10 mouse cellular contexts compared by ENCODE assay signal in genomic region chr10:120647323-120647722, GRCm38 (mm10).
A peak's percentile ranks its signal among the peaks of the same experiment; 100 is the strongest.
DNase-seq lines count a peak whose midpoint lies in the region; ATAC-seq and TF ChIP-seq lines count a peak whose summit lies in the region.
"Had no signal": no experiment of that assay in that cellular context is flagged by ENCODE, and none has a peak within 500 bp of the region (broad histone marks: within the 10 kb centered on the region; RNA-seq: fewer than 3 reads in every experiment).

No protein-coding gene starts in this region.

- no peak for ATAC-seq in heart, postnatal 0 days (ENCODE audit: insufficient read depth, low read depth)
- ATAC-seq in intestine, embryonic 14.5 days (replicated peaks; ENCODE audit: low FRiP score, low TSS enrichment, low read depth), result no peak
- no peak for ATAC-seq in midbrain, postnatal 0 days (ENCODE audit: low FRiP score)

- no peak for TF ChIP-seq POLR2A in cerebellum, adult 2 months (IDR thresholded peaks at IDR 0.05; ENCODE audit: borderline replicate concordance, insufficient read depth, low read length)

- peak overlapping the region; percentile 42; the same call in 1 of the 2 replicates for H3K4me2 ChIP-seq in heart, postnatal 0 days (ENCODE audit: low read depth, low read length)
- H3K4me2 ChIP-seq in intestine, embryonic 14.5 days (ENCODE audit: low read length), result peak overlapping the region; percentile 42
- peak overlapping the region; percentile 36 for H3K4me2 ChIP-seq in midbrain, postnatal 0 days (ENCODE audit: low read depth, low read length, poor library complexity, severe bottlenecking)

- no peak overlapping the region for H3K27ac ChIP-seq in heart, postnatal 0 days (ENCODE audit: low read depth)
- peak overlapping the region; percentile 79 for H3K27ac ChIP-seq in forebrain, embryonic 10.5 days
- peak overlapping the region; percentile 79 for H3K27ac ChIP-seq in intestine, embryonic 14.5 days (ENCODE audit: low read depth)
- no peak overlapping the region for H3K27ac ChIP-seq in midbrain, postnatal 0 days (ENCODE audit: low read depth, low read length)
- H3K27ac ChIP-seq in cerebellum, adult 2 months (ENCODE audit: insufficient read depth, low read length), result no peak overlapping the region

- TF ChIP-seq EP300 in heart, postnatal 0 days (IDR thresholded peaks at IDR 0.05; ENCODE audit: low read depth), result no peak

- H3K9me3 ChIP-seq in heart, postnatal 0 days (replicated peaks; ENCODE audit: control insufficient read depth, low read length), result peaks cover 3% of the 10 kb centered on the region; the same call in 1 of the 2 replicates
- H3K9me3 ChIP-seq in forebrain, embryonic 10.5 days, result 0 out of 2 replicates have a peak, but pooled peaks cover 5% of the 10 kb centered on the region
- H3K9me3 ChIP-seq in intestine, embryonic 14.5 days (ENCODE audit: control insufficient read depth, low read length), result peaks cover 6% of the 10 kb centered on the region; the same call in 1 of the 2 replicates
- H3K9me3 ChIP-seq in midbrain, postnatal 0 days (ENCODE audit: low read length), result no peaks in the 10 kb centered on the region

- no peaks in the 10 kb centered on the region for H3K36me3 ChIP-seq in heart, postnatal 0 days (replicated peaks; ENCODE audit: control insufficient read depth, insufficient read depth, low read length)
- no peaks in the 10 kb centered on the region for H3K36me3 ChIP-seq in forebrain, embryonic 10.5 days (replicated peaks)
- H3K36me3 ChIP-seq in intestine, embryonic 14.5 days (ENCODE audit: control insufficient read depth, insufficient read depth, low read length), result no peaks in the 10 kb centered on the region
- H3K36me3 ChIP-seq in midbrain, postnatal 0 days (ENCODE audit: insufficient read depth, low read length), result no peaks in the 10 kb centered on the region

- WGBS in heart, postnatal 0 days, result 56% methylated on average over 3 of the region's 3 CpGs
- 72% methylated on average over 3 of the region's 3 CpGs for WGBS in forebrain, embryonic 10.5 days
- 28% methylated on average over 3 of the region's 3 CpGs for WGBS in intestine, embryonic 14.5 days
- WGBS in midbrain, postnatal 0 days, result 51% methylated on average over 3 of the region's 3 CpGs
- 52% methylated on average over 3 of the region's 3 CpGs for WGBS in cerebellum, adult 2 months

- no peaks in the 10 kb centered on the region for H3K4me1 ChIP-seq in heart, postnatal 0 days (ENCODE audit: control insufficient read depth, insufficient read depth)
- H3K4me1 ChIP-seq in forebrain, embryonic 10.5 days, result peaks cover 31% of the 10 kb centered on the region
- H3K4me1 ChIP-seq in intestine, embryonic 14.5 days (replicated peaks; ENCODE audit: control insufficient read depth, insufficient read depth, low read length), result peaks cover 31% of the 10 kb centered on the region
- no peaks in the 10 kb centered on the region; the same call in 1 of the 2 replicates for H3K4me1 ChIP-seq in midbrain, postnatal 0 days (ENCODE audit: insufficient read depth, low read length)
- H3K4me1 ChIP-seq in cerebellum, adult 2 months (ENCODE audit: control insufficient read depth, insufficient read depth, low read length), result no peaks in the 10 kb centered on the region; the same call in 1 of the 2 replicates

- no peak for TF ChIP-seq CTCF in heart, postnatal 0 days (IDR thresholded peaks at IDR 0.05; ENCODE audit: low read depth)
- TF ChIP-seq CTCF in midbrain, postnatal 0 days (IDR thresholded peaks at IDR 0.05), result no peak
- TF ChIP-seq CTCF in cerebellum, adult 2 months (IDR thresholded peaks at IDR 0.05; ENCODE audit: borderline replicate concordance, insufficient read depth, low read depth, low read length), result no peak

- intact Hi-C loops in heart, postnatal 25 days (cut with DNase I), result no loop called here

- no peak for DNase-seq in heart, postnatal 0 days (ENCODE audit: low spot score)
- no peak for DNase-seq in heart, postnatal 25 days (ENCODE audit: low spot score)
- no peak for DNase-seq in forebrain, embryonic 10.5 days (ENCODE audit: extremely low spot score, low spot score)
- no peak for DNase-seq in intestine, embryonic 14.5 days (ENCODE audit: low spot score)
- no peak for DNase-seq in midbrain, postnatal 0 days (ENCODE audit: low spot score)
- DNase-seq in adrenal gland, adult (ENCODE audit: inconsistent age in 2 of 2, low spot score in 1 of 2), result no peak
- DNase-seq in cerebellum, adult 2 months, result no peak
- no peak for DNase-seq in ovary, postnatal 10 days (ENCODE audit: low spot score)
- DNase-seq: right cerebral cortex, adult 18-20 months had no signal

- no peak overlapping the region for H3K4me3 ChIP-seq in heart, postnatal 0 days (ENCODE audit: low read depth, low read length)
- peak overlapping the region; percentile 32 for H3K4me3 ChIP-seq in forebrain, embryonic 10.5 days
- no peak overlapping the region for H3K4me3 ChIP-seq in intestine, embryonic 14.5 days (ENCODE audit: low read depth, low read length)
- no peak overlapping the region for H3K4me3 ChIP-seq in midbrain, postnatal 0 days (ENCODE audit: low read depth, low read length)
- no peak overlapping the region for H3K4me3 ChIP-seq in cerebellum, adult 2 months (replicated peaks; ENCODE audit: insufficient read depth, low read depth, low read length)

- H3K27me3 ChIP-seq in heart, postnatal 0 days (ENCODE audit: control insufficient read depth, insufficient read depth, low read length), result no peaks in the 10 kb centered on the region
- peaks cover 10% of the 10 kb centered on the region for H3K27me3 ChIP-seq in forebrain, embryonic 10.5 days (ENCODE audit: poor library complexity, severe bottlenecking)
- no peaks in the 10 kb centered on the region for H3K27me3 ChIP-seq in intestine, embryonic 14.5 days (replicated peaks; ENCODE audit: control insufficient read depth, insufficient read depth, low read length)
- H3K27me3 ChIP-seq in midbrain, postnatal 0 days (ENCODE audit: insufficient read depth, low read length), result no peaks in the 10 kb centered on the region
- no peaks in the 10 kb centered on the region; the same call in 1 of the 2 replicates for H3K27me3 ChIP-seq in cerebellum, adult 2 months (ENCODE audit: control insufficient read depth, insufficient read depth, low read length)
- H3K27me3 ChIP-seq: CH12.LX had no signal

- no peak overlapping the region for H3K9ac ChIP-seq in heart, postnatal 0 days (replicated peaks; ENCODE audit: low read depth, low read length)
- no peak overlapping the region; the same call in 1 of the 2 replicates for H3K9ac ChIP-seq in intestine, embryonic 14.5 days (ENCODE audit: low read length)
- H3K9ac ChIP-seq in midbrain, postnatal 0 days (replicated peaks; ENCODE audit: low read length, poor library complexity, severe bottlenecking), result no peak overlapping the region

Comparison
In these comparisons a context has a peak if more than half of its experiments do, and no peak if none do; other contexts are left out.
1. H3K27ac ChIP-seq: peak in forebrain, embryonic 10.5 days (single experiment) and intestine, embryonic 14.5 days (single experiment); none in heart, postnatal 0 days (single experiment), midbrain, postnatal 0 days (single experiment) and cerebellum, adult 2 months (single experiment).
2. Peak in every context shown above with its lines, with median percentiles within 50 percentile points of each other: H3K4me2 ChIP-seq.